Mouse (Mus musculus) frontal cortex, postnatal 25 days (tissue): ENCODE data around the gene Cnot10.

Experiments used
- DNase-seq, 2 experiments: peaks; one replicate each; pipeline ENCODE4 v3.0.0; 2022; ENCODE audit warnings: low spot score in 2 of 2

The Cnot10 gene

DNA sequence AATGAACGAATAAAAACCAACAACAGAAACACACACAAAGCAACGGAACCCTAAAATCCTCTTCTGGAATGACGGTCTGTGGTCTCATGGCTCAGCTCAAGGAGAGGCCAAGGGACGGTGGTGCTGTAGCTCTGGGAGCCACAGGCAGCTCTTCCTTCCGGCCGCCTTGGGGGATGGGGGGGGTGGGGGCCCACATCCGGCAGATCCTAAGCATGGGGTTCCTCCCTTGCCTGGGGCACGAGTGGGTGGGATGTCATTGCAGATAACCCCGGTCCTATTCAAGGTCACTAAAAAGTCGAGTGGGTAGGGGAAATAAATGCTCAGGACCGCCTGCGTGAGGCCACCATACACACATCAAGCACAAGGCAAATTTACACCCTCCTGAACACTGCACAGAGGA lies 93.2 kb downstream of the Cnot10 start:
- DNase-seq, result no peak

- no peak for DNase-seq
Observed at GRCm38 (mm10) chr9:114544754-114545393, 95.1 kb downstream of the Cnot10 start.

DNA sequence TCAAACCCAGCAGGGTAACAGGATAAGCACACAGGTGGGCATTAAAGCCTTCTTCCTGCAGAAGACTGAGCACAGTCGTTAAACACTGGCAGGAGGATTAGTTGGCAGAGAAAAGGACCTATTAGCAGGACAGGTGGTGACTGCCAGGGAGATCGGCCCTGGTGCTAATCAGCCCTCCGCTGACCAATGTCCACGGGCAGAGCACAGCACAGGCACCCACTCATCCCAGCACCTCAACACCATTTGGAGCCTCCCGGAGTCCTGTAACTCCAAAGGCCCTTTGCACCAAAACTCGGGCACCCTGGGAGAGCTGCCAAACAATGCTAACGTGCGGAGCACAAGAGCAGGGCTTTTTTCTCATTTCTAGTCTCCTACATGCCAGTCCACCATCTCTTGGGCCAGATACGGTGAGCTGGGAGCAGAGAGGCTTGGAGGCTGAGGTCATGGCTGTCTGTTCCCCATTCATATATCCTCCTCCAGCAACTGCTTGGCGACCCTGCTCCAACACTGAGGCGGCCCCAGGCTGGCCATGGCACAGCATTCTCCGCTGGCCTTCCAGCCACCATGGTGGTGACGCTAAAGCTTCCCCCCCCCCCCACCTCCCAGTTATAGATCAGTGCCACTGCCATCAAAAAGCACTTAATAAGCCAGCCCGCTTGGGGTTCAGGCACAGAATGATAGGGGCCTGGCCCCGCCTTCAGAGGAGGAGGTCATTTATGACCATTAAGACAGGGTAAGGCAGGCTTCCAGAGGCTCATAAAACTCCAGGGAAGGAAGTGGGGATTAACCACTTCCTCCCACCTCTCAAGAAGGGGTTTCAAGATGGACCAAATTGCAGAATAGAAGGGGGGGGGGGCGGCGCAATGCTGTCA lies 95.9 kb downstream of the Cnot10 start:
- DNase-seq, result no peak

- DNase-seq, result no peak
Observed at GRCm38 (mm10) chr9:114541279-114541741, 98.7 kb downstream of the Cnot10 start.

DNA sequence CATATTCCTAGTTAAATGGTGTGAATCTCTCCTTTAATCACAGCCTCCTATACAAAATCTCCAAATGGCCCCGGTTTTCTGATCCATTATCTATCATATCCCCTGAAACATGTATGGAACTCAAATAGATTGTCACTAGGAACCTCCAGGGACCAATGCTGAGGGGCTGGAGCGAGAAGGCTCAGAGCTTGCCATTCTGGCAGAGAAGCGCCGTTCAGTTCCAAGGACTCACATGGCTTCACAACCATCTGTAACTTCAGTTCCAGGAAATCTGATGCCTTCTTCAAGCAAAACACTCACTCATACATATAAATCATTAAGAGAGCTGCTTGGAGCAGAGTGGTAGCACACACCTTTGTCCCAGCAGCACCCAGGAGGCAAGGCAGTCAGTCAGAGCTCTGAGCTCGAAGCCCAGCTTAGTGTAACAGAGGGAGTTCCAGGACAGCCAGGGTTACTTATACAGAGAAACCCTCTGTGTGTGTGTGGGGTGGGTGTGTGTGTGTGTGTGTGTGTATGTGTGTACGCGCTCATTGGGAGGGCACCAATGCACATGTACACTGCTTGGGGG lies 100.9 kb downstream of the Cnot10 start:
- DNase-seq, result no peak

GRCm38 (mm10) chr9:114536628-114537027 lies 103.4 kb downstream of the Cnot10 start:
- DNase-seq, result no peak
